In genomic region chr1:71653400-71654159, GRCm38 (mm10) we compare ENCODE assay signal across 7 mouse cellular contexts. TPM values are rescaled to one million over a fixed set of nuclear protein-coding genes. Genes with fewer than 3 reads are reported as not detected.
A peak's percentile ranks its signal among the peaks of the same experiment; 100 is the strongest.
DNase-seq lines count a peak whose midpoint lies in the region; ATAC-seq and TF ChIP-seq lines count a peak whose summit lies in the region.

No protein-coding gene starts in this region.

- H3K27ac ChIP-seq in ES-Bruce4 (ENCODE audit: insufficient read depth, low read length) (peak overlapping the region; percentile 88), macrophage (no peak overlapping the region)
- H3K27ac ChIP-seq in kidney, embryonic 16.5 days (ENCODE audit: low read length), result peak overlapping the region; percentile 92

- peak overlapping the region; percentile 67 for H3K9ac ChIP-seq in ES-Bruce4 (ENCODE audit: low read depth, poor library complexity, severe bottlenecking)
- peak overlapping the region; percentile 88 for H3K9ac ChIP-seq in kidney, embryonic 16.5 days (replicated peaks; ENCODE audit: low read length)

- H3K9me3 ChIP-seq in ES-Bruce4 (replicated peaks; ENCODE audit: control insufficient read depth, insufficient read depth, low read length, poor library complexity, severe bottlenecking), result no peaks in the 10 kb centered on the region
- no peaks in the 10 kb centered on the region for H3K9me3 ChIP-seq in kidney, embryonic 16.5 days (ENCODE audit: low read length)

- intact Hi-C loops in gastrocnemius, postnatal 14 days (cut with DNase I; ENCODE audit: low total_unique reads), result no loop called here

- peak; percentile 29 for ATAC-seq in kidney, embryonic 16.5 days (ENCODE audit: low FRiP score, low TSS enrichment)

- peak; percentile 50 for DNase-seq in R1 (ENCODE audit: low read depth, low spot score)
- peak; percentile 12 for DNase-seq in gastrocnemius, postnatal 14 days
- peak; percentile 55 for DNase-seq in testis, postnatal 10 days (ENCODE audit: low spot score)
- DNase-seq in right cerebral cortex, postnatal 10 days (ENCODE audit: low spot score in 2 of 2), result no peak

- TF ChIP-seq CTCF in ES-Bruce4 (IDR thresholded peaks at IDR 0.05; ENCODE audit: low read depth, low read length), result no peak

- H3K4me1 ChIP-seq in ES-Bruce4 (ENCODE audit: control insufficient read depth, insufficient read depth, low read length), result peaks cover 6% of the 10 kb centered on the region
- peaks cover 31% of the 10 kb centered on the region for H3K4me1 ChIP-seq in kidney, embryonic 16.5 days (ENCODE audit: insufficient read depth, low read length)

- TF ChIP-seq POLR2A in ES-Bruce4 (IDR thresholded peaks at IDR 0.05; ENCODE audit: insufficient read depth, low read length), result no peak

- under 1% methylated on average over 24 of the region's 24 CpGs for WGBS in kidney, embryonic 16.5 days
- 3% methylated on average over 24 of the region's 24 CpGs for WGBS in macrophage (ENCODE audit: missing documents)

- H3K27me3 ChIP-seq in ES-Bruce4 (ENCODE audit: control insufficient read depth, insufficient read depth, low read length, poor library complexity, severe bottlenecking), result no peaks in the 10 kb centered on the region
- no peaks in the 10 kb centered on the region for H3K27me3 ChIP-seq in kidney, embryonic 16.5 days (ENCODE audit: insufficient read depth, low read length)

- peak overlapping the region; percentile 79 for H3K4me3 ChIP-seq in ES-Bruce4 (ENCODE audit: low read depth, low read length)
- peak overlapping the region; percentile 80 for H3K4me3 ChIP-seq in kidney, embryonic 16.5 days (ENCODE audit: low read length)
- H3K4me3 ChIP-seq in macrophage (ENCODE audit: inconsistent target), result peak overlapping the region; percentile 22; the same call in 1 of the 2 replicates

- TF ChIP-seq EP300 in ES-Bruce4 (IDR thresholded peaks at IDR 0.05; ENCODE audit: insufficient read depth, low read depth, low read length), result no peak

- no peaks in the 10 kb centered on the region for H3K79me2 ChIP-seq in macrophage (ENCODE audit: inconsistent target)

- H3K36me3 ChIP-seq in ES-Bruce4 (ENCODE audit: control insufficient read depth, insufficient read depth, low read length, poor library complexity, severe bottlenecking) (peaks cover 22% of the 10 kb centered on the region), macrophage (ENCODE audit: inconsistent target) (no peaks in the 10 kb centered on the region)
- peaks cover 15% of the 10 kb centered on the region for H3K36me3 ChIP-seq in kidney, embryonic 16.5 days (ENCODE audit: insufficient read depth, low read length)

- H3K4me2 ChIP-seq in kidney, embryonic 16.5 days (replicated peaks; ENCODE audit: low read depth, low read length), result peak overlapping the region; percentile 79

RNA-seq across cellular contexts. Expression of gene Fn1, which starts 0.6 kb away (rescaled TPM):
- polyA plus RNA-seq in ES-Bruce4 (2011; ENCODE audit: insufficient read depth, insufficient read length, low read depth, missing spikeins), result 478 and 518 TPM in 2 replicates
- 100 to 1,000 TPM; 147 to 216 TPM for total RNA-seq in gastrocnemius, postnatal 14 days (2021)
- 168 and 176 TPM in 2 replicates for polyA plus RNA-seq in kidney, embryonic 16.5 days (2015; fragmentation: Nextera tagmentation; extraction: Ambion mirVana)
- 100 to 1,000 TPM in 1 of 26 experiments, 1 to 10 TPM in 16, under 1 TPM in 8, not detected in 1; 0.26 to 141 (median 1.5) TPM for total RNA-seq in macrophage (2018; cell fraction: chromatin; rRNA removed)
- 1 to 10 TPM in 1 of 26 experiments, under 1 TPM in 25; 0.08 to 1.3 (median 0.35) TPM for total RNA-seq in macrophage (2018; cell fraction: cytosol; rRNA removed)
- total RNA-seq in macrophage (2018; cell fraction: nucleus; rRNA removed), result 10 to 100 TPM in 1 of 26 experiments, 1 to 10 TPM in 10, under 1 TPM in 14, not detected in 1; 0.18 to 22.7 (median 0.92) TPM
- 0.68 to 3.9 TPM (median 1.6 TPM) in 3 replicates for polyA plus RNA-seq in macrophage (2018)

Comparison
In these comparisons a context has a peak if more than half of its experiments do, and no peak if none do; other contexts are left out.
1. H3K4me3 ChIP-seq: peak in every context shown above with its lines; median percentile 80 in kidney, embryonic 16.5 days; 79 in ES-Bruce4; 22 in macrophage.
2. DNase-seq: peak in R1 (single experiment), gastrocnemius, postnatal 14 days (single experiment) and testis, postnatal 10 days (single experiment); none in right cerebral cortex, postnatal 10 days (0 of 2).
3. RNA of gene Fn1, which starts 0.6 kb away (polyA plus RNA-seq): 478 to 518 TPM in ES-Bruce4 and 168 to 176 TPM in kidney, embryonic 16.5 days; 0.68 to 3.9 TPM in macrophage; every median in the first group is over 10 times any median in the second.